Mouse (Mus musculus): ENCODE measurements around the gene Lysmd2. TPM values are rescaled to one million over a fixed set of nuclear protein-coding genes. Genes with fewer than 3 reads are reported as not detected.

Gene Lysmd2
- total RNA-seq, 2 experiments from 2014 or later, result 1.6 to 3.1 TPM

Other genes with a start within 250 kb of the Lysmd2 start
- gene Mapk6, start 215.7 kb upstream of the Lysmd2 start, total RNA-seq (2015), result 64.2 and 65.1 TPM in 2 replicates
- gene Mapk6, start 215.7 kb upstream of the Lysmd2 start, total RNA-seq (2017), result 50.3 and 53.6 TPM in 2 replicates
- 20.1 and 24.1 TPM in 2 replicates for gene Leo1, start 184.2 kb upstream of the Lysmd2 start, total RNA-seq (2015)
- gene Leo1, start 184.2 kb upstream of the Lysmd2 start, total RNA-seq (2017), result 49.9 and 60.3 TPM in 2 replicates
- 55.9 and 61.1 TPM in 2 replicates for gene Tmod3, start 66.1 kb upstream of the Lysmd2 start, total RNA-seq (2015)
- 58.7 and 61.6 TPM in 2 replicates for gene Tmod3, start 66.1 kb upstream of the Lysmd2 start, total RNA-seq (2017)
- 0.02 TPM in 1 of 2 replicates, not detected in the other for gene Tmod2, start 14.4 kb upstream of the Lysmd2 start, total RNA-seq (2015)
- gene Tmod2, start 14.4 kb upstream of the Lysmd2 start, total RNA-seq (2017), result 0.10 TPM in 1 of 2 replicates, not detected in the other
- gene Scg3, start 58.3 kb downstream of the Lysmd2 start, total RNA-seq (2015), result not detected in 2 replicates
- gene Scg3, start 58.3 kb downstream of the Lysmd2 start, total RNA-seq (2017), result not detected in 2 replicates
- not detected in 2 replicates for gene Bmp5, start 149.6 kb downstream of the Lysmd2 start, total RNA-seq (2015)
- not detected in 2 replicates for gene Bmp5, start 149.6 kb downstream of the Lysmd2 start, total RNA-seq (2017)

All from megakaryocyte progenitor cell, adult 5-6 weeks (primary cell).